ENCODE assay signal across 14 mouse cellular contexts in the genomic region with DNA sequence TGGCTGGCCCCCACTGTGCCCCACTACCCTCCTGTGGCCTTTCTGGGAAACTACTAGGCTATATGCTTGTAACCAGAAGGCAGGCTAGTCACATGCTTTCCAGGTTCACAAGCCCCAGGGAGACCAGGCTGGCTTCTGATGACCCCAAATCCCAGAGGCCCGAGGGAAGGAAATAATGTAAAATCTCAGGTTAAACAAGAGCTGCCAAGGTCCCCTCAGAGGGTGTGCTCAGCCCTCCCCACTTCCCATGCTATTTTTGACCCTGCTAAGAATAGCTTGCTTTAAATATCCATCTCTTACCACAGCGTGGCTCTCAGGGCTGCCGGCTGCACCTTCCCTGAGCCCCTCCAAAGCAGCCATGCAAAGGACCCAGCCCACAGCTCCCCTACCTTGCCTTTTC.
DNase-seq lines count a peak whose midpoint lies in the region; ATAC-seq and TF ChIP-seq lines count a peak whose summit lies in the region.
"Had no signal": no experiment of that assay in that cellular context is flagged by ENCODE, and none has a peak within 500 bp of the region (broad histone marks: within the 10 kb centered on the region; RNA-seq: fewer than 3 reads in every experiment).

No protein-coding gene starts in this region.

- TF ChIP-seq POLR2A in cerebellum, adult 2 months (IDR thresholded peaks at IDR 0.05; ENCODE audit: borderline replicate concordance, insufficient read depth, low read length), result no peak

- no peak for TF ChIP-seq CTCF in cerebellum, adult 2 months (IDR thresholded peaks at IDR 0.05; ENCODE audit: borderline replicate concordance, insufficient read depth, low read depth, low read length)
- TF ChIP-seq CTCF in hindbrain, postnatal 0 days (IDR thresholded peaks at IDR 0.05; ENCODE audit: low read depth), result no peak
- peak; percentile 19 for TF ChIP-seq CTCF in lung, postnatal 0 days (IDR thresholded peaks at IDR 0.05)

- H3K4me1 ChIP-seq in cerebellum, adult 2 months (ENCODE audit: control insufficient read depth, insufficient read depth, low read length), result peaks cover 42% of the 10 kb centered on the region
- peaks cover 18% of the 10 kb centered on the region for H3K4me1 ChIP-seq in hindbrain, embryonic 10.5 days (replicated peaks)
- H3K4me1 ChIP-seq in hindbrain, postnatal 0 days (ENCODE audit: insufficient read depth, low read length), result no peaks in the 10 kb centered on the region
- peaks cover 7% of the 10 kb centered on the region; the same call in 1 of the 2 replicates for H3K4me1 ChIP-seq in lung, postnatal 0 days (ENCODE audit: insufficient read depth, low read depth, low read length)
- H3K4me1 ChIP-seq in midbrain, embryonic 14.5 days (ENCODE audit: control insufficient read depth, insufficient read depth, low read length), result no peaks in the 10 kb centered on the region

- H3K4me2 ChIP-seq in hindbrain, postnatal 0 days (ENCODE audit: low read depth, low read length), result no peak overlapping the region
- no peak overlapping the region for H3K4me2 ChIP-seq in lung, postnatal 0 days (replicated peaks; ENCODE audit: low read depth, low read length)
- no peak overlapping the region for H3K4me2 ChIP-seq in midbrain, embryonic 14.5 days (ENCODE audit: low read length)
- H3K4me2 ChIP-seq: hindbrain, embryonic 13.5 days; neural tube, embryonic 15.5 days had no signal

- no peaks in the 10 kb centered on the region for H3K27me3 ChIP-seq in cerebellum, adult 2 months (ENCODE audit: control insufficient read depth, insufficient read depth, low read length)
- no peaks in the 10 kb centered on the region for H3K27me3 ChIP-seq in hindbrain, embryonic 10.5 days (ENCODE audit: insufficient read depth, poor library complexity, severe bottlenecking)
- H3K27me3 ChIP-seq in hindbrain, postnatal 0 days (ENCODE audit: insufficient read depth, low read length), result no peaks in the 10 kb centered on the region
- H3K27me3 ChIP-seq in lung, postnatal 0 days (replicated peaks; ENCODE audit: insufficient read depth, low read length), result no peaks in the 10 kb centered on the region
- no peaks in the 10 kb centered on the region for H3K27me3 ChIP-seq in splenic B cell, adult 2 months (ENCODE audit: control insufficient read depth, insufficient read depth, low read length, poor library complexity, severe bottlenecking)
- H3K27me3 ChIP-seq in midbrain, embryonic 14.5 days (ENCODE audit: control insufficient read depth, insufficient read depth, low read length), result no peaks in the 10 kb centered on the region
- H3K27me3 ChIP-seq: hindbrain, embryonic 13.5 days; neural tube, embryonic 15.5 days had no signal

- TF ChIP-seq EP300 in lung, postnatal 0 days (IDR thresholded peaks at IDR 0.05), result no peak

- H3K9me3 ChIP-seq in hindbrain, embryonic 10.5 days, result no peaks in the 10 kb centered on the region
- no peaks in the 10 kb centered on the region for H3K9me3 ChIP-seq in hindbrain, postnatal 0 days (ENCODE audit: low read length)
- no peaks in the 10 kb centered on the region for H3K9me3 ChIP-seq in lung, postnatal 0 days (ENCODE audit: low read length)
- no peaks in the 10 kb centered on the region for H3K9me3 ChIP-seq in midbrain, embryonic 14.5 days (ENCODE audit: control insufficient read depth, low read length)
- H3K9me3 ChIP-seq: hindbrain, embryonic 13.5 days; neural tube, embryonic 15.5 days had no signal

- no peak overlapping the region for H3K9ac ChIP-seq in hindbrain, postnatal 0 days (replicated peaks; ENCODE audit: low read length)
- H3K9ac ChIP-seq in lung, postnatal 0 days (replicated peaks; ENCODE audit: low read depth), result no peak overlapping the region
- no peak overlapping the region for H3K9ac ChIP-seq in midbrain, embryonic 14.5 days (replicated peaks; ENCODE audit: low read length)
- H3K9ac ChIP-seq: hindbrain, embryonic 13.5 days; liver, postnatal 0 days; neural tube, embryonic 15.5 days had no signal

- WGBS in cerebellum, adult 2 months, result 9% methylated on average over 3 of the region's 3 CpGs
- WGBS in hindbrain, embryonic 10.5 days, result 82% methylated on average over 3 of the region's 3 CpGs
- WGBS in hindbrain, postnatal 0 days, result 70% methylated on average over 3 of the region's 3 CpGs
- 32% methylated on average over 3 of the region's 3 CpGs for WGBS in lung, postnatal 0 days
- WGBS in midbrain, embryonic 14.5 days, result 78% methylated on average over 3 of the region's 3 CpGs

- DNase-seq in cerebellum, adult 2 months, result peak in 1 of 2 experiments; percentile 63
- DNase-seq in cerebellum, postnatal 10 days, result no peak
- DNase-seq in hindbrain, embryonic 10.5 days (ENCODE audit: low spot score), result no peak
- DNase-seq in hindbrain, postnatal 0 days (ENCODE audit: low spot score), result no peak
- no peak for DNase-seq in lung, postnatal 0 days (ENCODE audit: low spot score)
- no peak for DNase-seq in lung, postnatal 14 days
- DNase-seq in splenic B cell, adult 2 months (ENCODE audit: low read depth, low spot score), result peak; percentile 29
- no peak for DNase-seq in midbrain, embryonic 14.5 days
- DNase-seq: cerebellum, adult 9-11 months; liver, postnatal 0 days; retina, postnatal 1 day; spleen, adult 18-20 months had no signal

- no peak overlapping the region for H3K4me3 ChIP-seq in cerebellum, adult 2 months (replicated peaks; ENCODE audit: insufficient read depth, low read depth, low read length)
- H3K4me3 ChIP-seq in hindbrain, embryonic 10.5 days, result no peak overlapping the region
- H3K4me3 ChIP-seq in hindbrain, postnatal 0 days (ENCODE audit: low read length), result no peak overlapping the region
- no peak overlapping the region for H3K4me3 ChIP-seq in lung, postnatal 0 days (ENCODE audit: low read depth, low read length)
- no peak overlapping the region for H3K4me3 ChIP-seq in midbrain, embryonic 14.5 days (replicated peaks; ENCODE audit: low read depth, low read length)
- H3K4me3 ChIP-seq: hindbrain, embryonic 13.5 days; neural tube, embryonic 15.5 days had no signal

- peaks cover 83% of the 10 kb centered on the region for H3K36me3 ChIP-seq in hindbrain, embryonic 10.5 days
- H3K36me3 ChIP-seq in hindbrain, postnatal 0 days (ENCODE audit: insufficient read depth, low read length), result peaks cover 37% of the 10 kb centered on the region
- peaks cover 38% of the 10 kb centered on the region; the same call in 1 of the 2 replicates for H3K36me3 ChIP-seq in lung, postnatal 0 days (ENCODE audit: insufficient read depth, low read length)
- peaks cover 25% of the 10 kb centered on the region for H3K36me3 ChIP-seq in splenic B cell, adult 2 months (ENCODE audit: control insufficient read depth, insufficient read depth, low read length, poor library complexity, severe bottlenecking)
- peaks cover 53% of the 10 kb centered on the region for H3K36me3 ChIP-seq in midbrain, embryonic 14.5 days (ENCODE audit: control insufficient read depth, insufficient read depth, low read length)

- ATAC-seq in hindbrain, postnatal 0 days, result no peak
- no peak for ATAC-seq in lung, postnatal 0 days
- no peak for ATAC-seq in midbrain, embryonic 14.5 days (ENCODE audit: low FRiP score, low TSS enrichment)
- ATAC-seq: liver, postnatal 0 days had no signal

- peak overlapping the region; percentile 17; the same call in 1 of the 2 replicates for H3K27ac ChIP-seq in cerebellum, adult 2 months (ENCODE audit: insufficient read depth, low read length)
- 0 out of 2 replicates have a peak overlapping the region, but pooled peaks have one; percentile 5 for H3K27ac ChIP-seq in hindbrain, embryonic 10.5 days
- H3K27ac ChIP-seq in hindbrain, postnatal 0 days, result no peak overlapping the region
- 0 out of 2 replicates have a peak overlapping the region, but pooled peaks have one; percentile 20 for H3K27ac ChIP-seq in lung, postnatal 0 days (ENCODE audit: low read length)
- no peak overlapping the region for H3K27ac ChIP-seq in midbrain, embryonic 14.5 days (replicated peaks; ENCODE audit: low read depth, low read length)
- H3K27ac ChIP-seq: hindbrain, embryonic 13.5 days; neural tube, embryonic 15.5 days had no signal

Comparison
In these comparisons a context has a peak if more than half of its experiments do, and no peak if none do; other contexts are left out.
1. H3K27ac ChIP-seq: peak in cerebellum, adult 2 months (single experiment), hindbrain, embryonic 10.5 days (single experiment) and lung, postnatal 0 days (single experiment); none in hindbrain, postnatal 0 days (single experiment) and midbrain, embryonic 14.5 days (single experiment).